Mouse (Mus musculus): ENCODE data around the gene Hc.

The Hc gene

DNA sequence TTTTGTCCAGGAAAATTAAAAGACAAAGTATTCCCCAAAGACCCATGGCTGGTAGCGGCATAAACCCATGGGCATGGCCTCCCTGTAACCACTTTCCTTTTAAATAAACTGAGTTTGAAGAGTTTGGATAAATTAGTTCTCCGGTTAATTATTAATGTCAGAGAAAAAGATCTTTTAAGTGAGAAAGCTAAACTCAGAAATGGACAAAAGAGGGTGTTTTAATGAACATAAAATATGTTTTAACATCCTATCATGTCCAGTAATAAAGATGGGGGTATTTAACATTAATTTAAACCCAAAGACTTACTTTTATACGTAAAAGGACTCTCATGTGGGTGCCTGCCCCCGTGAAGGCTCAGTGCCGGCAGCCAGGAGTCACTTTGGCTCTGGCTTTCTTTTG lies at the start of gene Hc:
Gene Hc (minus strand): TSS at position 101 of the 400 bp plus-strand sequence.
- no peak for DNase-seq (ENCODE audit: low read depth, low spot score)

DNA sequence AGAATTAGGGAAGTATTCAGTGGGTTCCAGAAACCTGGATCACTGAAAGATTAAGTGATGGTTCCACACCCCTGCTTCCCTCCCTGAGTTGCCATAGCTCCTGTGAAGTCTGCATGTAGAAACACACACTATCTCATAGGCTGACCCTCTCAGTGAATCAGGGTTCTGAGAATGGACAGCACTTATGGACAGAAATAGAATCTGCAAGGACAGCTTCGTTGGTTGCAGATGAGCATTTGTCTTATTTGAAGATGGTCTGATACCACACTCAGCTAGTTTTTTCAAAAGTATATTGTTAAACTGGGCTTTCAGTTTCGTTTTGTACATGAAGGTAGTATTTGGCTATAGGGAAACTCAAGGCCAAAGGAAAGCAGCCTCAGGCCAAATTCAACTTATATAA lies 49.3 kb upstream of the Hc start:
- no peak for DNase-seq (ENCODE audit: low read depth, low spot score)

DNA sequence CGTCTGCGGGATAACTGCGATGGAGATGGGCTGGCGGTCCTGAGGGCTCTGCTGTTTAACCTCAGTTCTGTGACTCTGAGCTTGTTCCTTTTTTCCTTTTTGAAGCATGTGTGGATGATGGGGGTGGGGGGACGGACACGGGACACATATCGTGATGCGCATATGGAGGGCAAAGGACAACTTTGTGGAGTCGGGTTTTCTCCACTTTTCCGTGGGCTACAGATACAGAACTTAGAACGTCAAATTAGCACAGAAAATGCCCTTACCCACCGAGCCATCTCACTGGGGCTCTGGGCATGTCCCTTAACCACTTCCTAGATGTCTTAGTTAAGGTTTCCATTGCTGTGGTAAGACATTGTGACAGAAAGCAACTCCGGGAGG lies 48.7 kb upstream of the Hc start:
- DNase-seq (ENCODE audit: low read depth, low spot score): no peak

DNA sequence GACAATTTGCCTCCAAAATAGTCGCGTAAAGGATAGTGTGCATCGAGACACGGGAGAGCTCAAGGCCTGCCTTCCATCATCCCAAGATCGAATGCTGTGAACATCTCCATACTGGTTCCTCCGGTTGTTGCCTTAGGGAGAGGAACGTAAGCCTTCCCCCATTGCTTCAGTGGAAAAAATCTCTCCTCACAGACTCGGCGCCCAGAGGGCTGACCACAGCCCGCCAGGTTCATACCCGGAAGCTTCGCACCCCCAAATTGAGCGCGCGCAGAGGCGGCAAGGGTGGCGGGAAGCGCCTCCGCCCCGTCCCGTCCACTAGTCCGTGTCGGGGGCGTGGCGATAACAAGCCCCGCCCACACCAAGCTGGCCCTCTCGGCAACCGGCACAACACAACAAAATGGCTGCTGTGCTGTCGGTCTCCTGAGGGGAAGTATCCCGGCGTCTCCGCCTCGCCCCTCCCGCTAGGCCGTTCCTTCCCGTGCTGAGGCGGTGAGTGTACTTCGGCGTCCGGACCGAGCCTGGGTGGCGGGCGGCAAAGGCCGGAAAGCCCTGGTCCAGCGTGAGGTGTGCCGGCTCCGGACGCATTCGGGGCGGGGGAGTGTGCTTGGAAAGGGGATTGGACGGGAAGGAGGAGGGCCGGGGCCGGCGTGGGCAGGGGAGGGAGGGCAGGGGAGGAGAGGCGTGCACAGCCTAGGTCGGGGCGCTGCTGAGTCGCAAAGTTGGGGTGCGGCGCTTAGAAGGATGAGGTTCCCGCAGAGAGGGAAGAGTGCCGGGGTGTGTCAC lies 48.1 kb upstream of the Hc start, which contains the start of gene Cntrl:
Gene Cntrl (plus strand): TSS at position 352 of the 783 bp plus-strand sequence.
- DNase-seq (ENCODE audit: low read depth, low spot score): peak; percentile 93

DNA sequence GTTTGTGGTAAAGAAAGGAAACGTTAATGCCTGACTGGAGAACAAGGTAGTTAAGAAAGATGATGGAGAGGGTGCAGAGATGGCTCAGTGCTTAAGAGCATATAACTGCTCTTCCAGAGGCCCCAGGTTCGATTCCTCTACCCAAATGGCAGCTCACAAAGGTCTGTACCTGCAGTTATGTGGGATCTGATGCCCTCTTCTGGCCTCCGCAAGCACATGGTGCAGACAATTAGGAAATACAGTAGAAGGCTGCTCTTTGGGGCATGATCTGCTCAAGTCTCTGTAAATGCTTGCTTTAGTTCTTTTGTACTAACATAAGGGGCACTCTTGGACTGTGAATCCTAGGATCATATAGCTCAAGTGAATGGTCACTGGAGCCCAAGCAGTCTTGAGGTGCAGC lies 47.5 kb upstream of the Hc start:
- peak; percentile 83 for DNase-seq (ENCODE audit: low read depth, low spot score)

DNA sequence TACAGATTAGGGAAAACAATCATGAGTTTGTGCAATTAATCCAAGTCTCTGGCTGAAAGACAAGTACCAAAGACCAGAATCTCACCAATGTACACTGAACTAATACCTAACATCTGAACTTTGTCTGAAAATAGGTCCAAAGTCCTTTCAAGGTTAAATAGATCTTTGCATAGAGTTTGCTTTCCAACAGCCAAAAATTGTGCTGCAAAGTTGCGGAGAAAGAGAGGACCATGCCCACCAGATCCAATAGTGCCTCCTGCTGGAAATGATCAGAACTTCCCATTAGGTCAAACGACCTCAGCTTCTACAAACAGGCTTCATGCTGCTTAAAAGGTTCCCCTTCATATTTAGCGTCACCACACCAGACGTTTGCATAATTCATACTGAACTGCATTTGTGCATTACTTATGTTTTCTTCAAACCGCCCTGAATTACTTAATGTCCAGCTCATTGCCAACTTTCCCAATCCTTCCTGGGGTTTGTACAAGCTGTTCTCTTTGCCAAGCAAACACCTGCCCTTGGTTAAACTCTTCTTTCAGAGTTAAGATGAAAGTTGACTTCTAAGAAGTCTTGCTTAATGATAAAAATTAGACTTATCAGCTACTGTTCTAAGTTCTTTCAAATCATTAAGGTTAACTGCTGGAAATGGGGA lies 46.9 kb upstream of the Hc start:
- DNase-seq (ENCODE audit: low read depth, low spot score): peak; percentile 37

DNA sequence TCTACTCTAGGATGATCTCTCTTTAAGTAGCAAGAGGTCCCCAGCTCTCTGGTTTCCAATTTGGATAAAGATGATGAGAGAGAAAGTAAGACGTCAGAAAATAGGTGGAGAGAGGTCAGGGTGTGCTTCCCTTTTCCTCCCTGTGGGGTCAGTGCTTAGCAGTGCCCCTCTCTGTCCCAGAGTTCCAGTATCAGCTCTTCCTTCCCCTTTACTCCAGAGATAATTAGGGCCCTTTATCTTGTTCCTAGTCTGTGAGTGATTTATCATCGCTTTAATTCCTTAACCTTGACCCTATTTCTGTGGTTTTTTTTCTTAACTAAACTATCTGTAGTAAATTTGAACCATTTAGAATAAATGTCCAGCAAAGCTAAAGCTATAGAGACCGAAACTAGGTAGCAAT lies 43.6 kb upstream of the Hc start:
- no peak for DNase-seq (ENCODE audit: low read depth, low spot score)

DNA sequence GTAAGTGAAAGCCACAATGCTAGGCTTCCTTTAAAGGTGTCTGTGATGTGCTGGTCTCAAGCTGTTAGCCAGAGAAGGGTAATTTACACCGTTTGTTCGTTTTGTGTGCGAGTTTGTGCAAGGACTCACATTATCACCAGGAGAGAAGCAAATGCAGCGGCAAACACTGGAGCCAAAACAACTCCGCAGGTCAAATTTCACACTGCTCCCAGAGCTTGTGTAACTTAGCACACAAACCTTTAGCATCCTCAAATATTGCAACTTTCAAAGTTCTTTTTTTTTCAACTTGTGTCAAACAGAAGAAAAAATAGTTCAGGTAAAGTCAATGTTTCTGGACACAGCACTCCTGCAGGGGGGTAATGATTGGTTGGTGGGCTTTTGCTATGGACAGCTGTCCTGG lies 42.3 kb upstream of the Hc start:
- no peak for DNase-seq (ENCODE audit: low read depth, low spot score)

DNA sequence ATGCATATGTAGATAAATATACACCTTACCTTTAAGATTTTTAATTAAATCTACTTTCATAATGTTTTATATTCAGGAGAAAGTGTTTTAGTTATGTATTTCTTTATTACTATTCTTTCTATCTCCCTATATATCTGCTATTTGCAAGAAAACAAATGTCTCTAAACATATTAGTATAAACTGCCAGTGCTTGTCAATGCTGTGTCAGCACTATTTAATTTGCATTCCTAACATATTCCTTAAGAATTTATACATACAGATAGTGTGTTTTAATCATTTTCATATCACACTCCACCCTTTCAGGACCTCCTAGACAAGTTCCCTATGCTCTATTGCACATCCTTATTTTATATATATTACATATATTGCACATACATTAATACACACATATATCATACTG lies 41.5 kb upstream of the Hc start:
- DNase-seq (ENCODE audit: low read depth, low spot score): no peak

DNA sequence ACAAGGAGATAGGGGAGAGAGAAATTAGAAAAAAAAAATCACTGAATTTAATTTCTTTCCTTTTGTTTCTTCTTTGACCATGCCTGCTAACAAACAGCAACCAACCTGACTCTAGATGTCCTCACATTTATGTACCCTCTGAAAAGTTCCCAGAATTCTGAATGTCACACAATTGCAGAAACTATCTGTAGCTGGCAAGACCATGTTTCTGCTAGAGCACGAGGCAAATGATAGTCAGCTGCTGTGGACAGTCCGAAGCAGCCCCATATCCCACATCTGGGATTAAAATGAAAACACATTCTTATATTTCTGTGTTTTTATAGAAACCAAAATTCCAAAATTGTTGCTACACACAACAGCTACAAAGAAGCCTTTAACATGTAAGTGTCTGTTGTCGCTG lies 40.2 kb upstream of the Hc start, which contains the start of gene AI182371:
Gene AI182371 (minus strand): TSS at position 101 of the 400 bp plus-strand sequence.
- DNase-seq (ENCODE audit: low read depth, low spot score): no peak

DNA sequence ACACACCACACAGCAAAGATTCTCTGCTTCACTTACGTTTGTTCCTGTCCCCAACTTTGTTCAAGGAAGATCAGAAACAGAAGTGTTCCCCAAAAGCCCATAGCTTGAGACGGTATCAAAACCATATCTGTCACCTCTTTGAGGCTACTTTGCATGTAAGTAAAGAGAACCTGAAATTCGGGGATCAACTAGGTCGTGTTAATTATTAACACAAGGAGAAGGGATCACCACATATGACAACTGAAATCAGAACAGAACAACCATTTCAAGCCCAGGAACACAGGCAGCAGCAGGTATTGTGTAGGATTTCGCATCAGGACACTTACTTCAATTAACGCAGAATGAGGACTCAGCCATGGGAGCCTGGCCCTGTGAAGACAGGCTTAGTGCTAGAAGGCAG lies 39.3 kb upstream of the Hc start:
- DNase-seq (ENCODE audit: low read depth, low spot score): no peak

DNA sequence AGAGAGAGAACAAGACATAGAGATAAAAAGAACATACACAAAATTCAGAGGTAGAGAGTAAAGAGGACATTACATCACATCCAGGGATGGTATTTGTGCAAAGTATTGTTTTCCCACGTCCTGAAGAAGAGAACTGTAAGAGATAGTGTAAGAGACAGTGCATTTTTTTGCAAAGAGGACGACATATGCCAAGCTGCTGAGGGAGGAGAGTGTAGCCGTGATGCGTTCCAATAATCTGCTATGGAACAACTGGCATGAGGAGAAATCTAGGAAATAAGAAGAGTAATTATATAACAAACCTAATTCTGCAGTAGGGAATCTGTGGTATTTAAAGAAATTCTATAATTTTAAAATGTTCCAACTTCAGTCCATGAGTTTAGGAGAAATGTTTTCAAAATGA lies 26.2 kb upstream of the Hc start:
- peak; percentile 70 for DNase-seq (ENCODE audit: low read depth, low spot score)

DNA sequence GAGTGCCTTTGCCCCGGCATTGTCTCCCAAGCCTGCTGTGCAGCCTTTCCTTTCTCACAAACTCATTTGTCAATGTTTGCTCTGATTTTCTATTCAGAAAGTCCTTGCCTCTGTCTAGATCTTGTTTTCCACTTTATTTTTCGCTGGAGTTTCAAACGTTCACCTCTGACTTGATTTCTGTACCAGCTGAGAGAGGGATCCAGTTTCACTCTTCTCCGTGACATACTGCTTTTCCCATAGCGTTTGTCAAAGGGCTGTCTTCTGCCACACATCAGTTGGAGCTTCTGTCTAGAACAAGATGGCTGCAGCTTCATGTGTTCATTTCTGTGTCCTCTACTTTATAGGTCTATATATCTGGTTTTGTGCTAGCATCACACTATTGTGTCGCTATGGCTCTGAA lies 17.9 kb upstream of the Hc start:
- no peak for DNase-seq (ENCODE audit: low read depth, low spot score)

DNA sequence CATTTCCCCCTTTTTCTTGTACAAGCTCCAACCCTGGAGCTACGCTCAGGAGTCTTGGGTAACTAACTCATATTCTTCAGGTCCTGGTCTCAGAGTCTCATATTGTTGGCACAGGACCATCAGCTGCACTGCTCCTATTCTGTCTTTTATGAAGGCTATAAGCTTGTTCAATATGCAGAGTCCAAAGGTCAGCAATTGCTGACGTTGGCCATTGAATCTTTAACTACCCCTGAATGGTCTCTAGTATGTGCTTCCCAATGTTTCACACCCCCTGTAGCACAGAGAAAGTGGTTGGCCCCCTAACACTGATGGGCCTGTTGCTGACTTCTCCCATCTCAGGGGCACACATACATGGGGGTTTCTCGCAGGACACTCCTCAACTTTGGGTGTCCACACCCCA lies 13.1 kb upstream of the Hc start:
- DNase-seq (ENCODE audit: low read depth, low spot score): no peak

DNA sequence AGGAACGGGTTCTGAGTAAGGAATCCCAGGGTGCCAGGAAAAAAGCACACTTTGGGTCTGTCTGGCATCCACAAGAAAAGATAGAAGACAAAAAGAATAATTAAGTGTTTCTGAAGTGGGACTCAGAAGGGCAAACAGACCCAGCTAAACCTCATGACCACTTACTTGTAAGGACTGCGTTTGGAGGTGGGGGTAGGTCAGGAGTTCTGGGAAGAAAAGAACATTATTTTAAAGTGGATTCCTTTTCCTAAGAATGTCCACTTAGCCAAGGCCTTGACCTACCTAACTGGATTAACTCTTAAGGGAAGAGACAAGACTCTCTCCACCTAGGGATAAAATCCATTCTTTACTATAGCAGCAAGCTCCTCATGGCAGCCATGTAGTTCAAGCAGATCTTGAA lies 11.3 kb upstream of the Hc start:
- no peak for DNase-seq (ENCODE audit: low read depth, low spot score)

DNA sequence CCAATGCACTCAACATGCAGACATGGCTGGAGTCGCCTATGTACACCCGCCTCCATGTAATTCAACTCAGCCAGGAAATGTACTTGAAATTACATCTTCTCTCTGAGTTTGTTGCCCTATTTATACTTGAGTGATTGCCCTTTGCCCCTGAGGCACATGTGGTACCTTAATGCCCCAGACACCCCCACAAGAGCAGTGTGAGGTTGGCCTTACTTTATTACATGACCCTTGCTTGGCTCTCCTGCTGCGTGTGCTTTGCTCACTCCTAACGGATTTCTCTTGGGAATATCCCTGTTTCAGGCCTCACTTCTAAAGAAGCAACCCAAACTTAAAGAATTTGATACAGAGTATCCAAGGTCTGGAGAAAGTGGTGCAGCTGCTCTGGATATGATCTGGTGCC lies 9.0 kb upstream of the Hc start:
- no peak for DNase-seq (ENCODE audit: low read depth, low spot score)

DNA sequence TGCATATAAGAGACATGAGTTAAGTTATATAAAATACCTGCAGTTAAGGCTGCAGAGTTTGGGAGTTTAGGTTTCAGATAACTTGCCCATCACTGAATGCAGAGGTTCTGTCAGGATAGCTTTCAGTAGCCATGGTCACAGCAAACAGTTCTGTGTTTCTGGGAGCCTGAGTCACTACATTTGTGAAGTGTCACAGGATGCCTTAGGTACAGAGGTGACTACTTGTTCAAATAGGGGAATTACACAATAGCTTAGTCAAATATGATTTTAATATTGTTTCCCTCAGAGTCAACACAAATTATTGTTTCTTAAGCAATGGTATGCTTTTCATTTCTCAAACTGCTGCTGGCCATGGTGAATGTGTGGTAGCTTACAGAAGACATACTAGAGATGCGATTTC lies 7.9 kb upstream of the Hc start:
- no peak for DNase-seq (ENCODE audit: low read depth, low spot score)

DNA sequence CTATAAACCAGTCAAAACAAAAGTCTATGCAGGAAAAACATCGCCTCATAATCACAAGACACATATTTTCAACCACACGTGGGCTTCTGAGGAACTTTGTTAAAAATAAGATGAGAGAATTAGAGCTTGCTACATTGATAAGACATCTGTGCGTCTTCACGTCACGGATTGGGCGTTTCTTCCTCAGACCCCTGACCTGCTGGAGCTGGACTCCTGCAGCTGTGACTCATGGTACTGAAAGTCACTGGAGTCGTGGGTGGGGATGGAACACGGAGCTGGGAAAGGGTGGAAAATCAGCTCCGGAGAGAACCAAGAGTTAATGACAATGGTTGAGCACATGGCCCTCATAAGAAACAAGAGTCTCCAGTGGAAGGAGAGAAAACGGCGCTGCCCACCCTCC lies 5.9 kb upstream of the Hc start:
- no peak for DNase-seq (ENCODE audit: low read depth, low spot score)

DNA sequence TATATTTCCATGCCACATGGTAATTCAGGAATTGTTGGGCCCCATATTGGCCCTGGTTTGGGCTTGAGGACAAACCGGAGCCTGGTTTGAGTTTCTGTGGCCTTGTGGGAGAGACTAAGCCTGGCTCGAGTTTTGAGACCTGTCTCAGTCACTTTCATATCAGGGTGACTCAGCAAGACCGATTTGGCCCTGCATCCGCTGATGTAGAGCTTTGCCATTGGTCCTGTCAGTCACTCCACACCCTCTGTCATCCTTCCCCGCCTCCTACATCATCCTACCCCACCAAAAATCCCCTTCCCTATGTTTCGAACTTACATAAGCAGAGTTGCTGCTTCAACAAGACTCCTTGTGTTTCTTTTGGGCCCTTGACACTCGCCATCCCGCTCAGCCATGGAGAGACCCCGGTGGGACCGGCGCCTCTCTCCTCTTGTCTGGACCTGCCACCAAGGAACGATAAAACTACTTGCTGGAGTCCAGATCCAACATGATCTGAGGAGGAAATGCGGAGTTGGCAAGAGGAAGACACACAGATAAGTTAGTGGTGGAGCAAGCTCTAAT lies 5.4 kb upstream of the Hc start:
- DNase-seq (ENCODE audit: low read depth, low spot score): no peak

DNA sequence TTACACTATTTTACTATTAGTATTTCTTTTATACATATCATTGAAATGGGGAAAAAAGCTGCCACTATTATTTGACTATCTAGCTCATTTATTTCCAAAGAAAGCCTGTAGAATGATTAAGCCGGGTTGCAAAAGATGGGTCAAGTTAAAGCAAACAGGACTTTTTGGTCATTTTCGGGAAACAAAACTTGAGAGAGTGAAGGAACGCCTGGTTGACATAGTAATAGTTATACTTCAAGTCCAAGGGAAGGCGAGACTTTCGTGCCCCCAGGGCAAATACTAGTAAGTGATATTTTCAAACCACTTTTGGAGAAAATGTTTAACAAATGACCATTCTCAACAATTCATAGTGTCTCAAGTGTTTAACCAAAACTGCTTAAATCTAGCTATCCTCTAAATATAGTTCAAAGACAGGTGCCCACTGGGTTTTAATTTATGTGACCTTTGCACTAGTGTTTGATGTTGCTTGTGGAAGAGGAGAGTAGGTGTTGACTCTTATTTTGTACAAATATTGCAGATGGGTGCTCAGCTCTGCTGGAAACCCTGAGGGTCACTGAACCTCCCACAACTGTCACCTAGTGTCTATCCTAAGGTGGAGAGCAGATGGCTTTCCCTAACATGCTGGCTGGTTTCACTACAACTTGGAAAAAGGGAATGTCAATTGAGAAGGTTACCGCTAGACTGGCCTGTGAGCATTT lies 2.2 kb upstream of the Hc start:
- no peak for DNase-seq (ENCODE audit: low read depth, low spot score)

DNA sequence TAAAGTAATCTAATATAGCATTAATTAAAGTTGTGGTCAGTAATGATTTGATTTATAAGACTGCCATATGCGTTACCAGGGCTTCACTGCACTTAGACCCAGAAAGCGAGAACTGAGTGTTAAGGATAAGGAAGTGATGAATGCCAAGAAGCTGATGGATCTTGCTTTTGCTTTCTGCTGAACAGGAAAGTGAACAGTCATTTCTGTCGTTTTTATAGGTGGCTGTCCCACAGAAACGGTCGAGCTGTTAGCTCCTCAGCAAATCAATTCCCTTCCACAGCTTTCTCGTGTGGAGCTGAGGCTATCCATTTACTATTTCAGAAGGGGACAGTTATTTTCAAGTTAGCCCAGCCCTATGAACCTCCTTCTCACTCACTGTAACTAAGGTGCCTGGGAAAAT lies 341 bp downstream of the Hc start:
- no peak for DNase-seq (ENCODE audit: low read depth, low spot score)

DNA sequence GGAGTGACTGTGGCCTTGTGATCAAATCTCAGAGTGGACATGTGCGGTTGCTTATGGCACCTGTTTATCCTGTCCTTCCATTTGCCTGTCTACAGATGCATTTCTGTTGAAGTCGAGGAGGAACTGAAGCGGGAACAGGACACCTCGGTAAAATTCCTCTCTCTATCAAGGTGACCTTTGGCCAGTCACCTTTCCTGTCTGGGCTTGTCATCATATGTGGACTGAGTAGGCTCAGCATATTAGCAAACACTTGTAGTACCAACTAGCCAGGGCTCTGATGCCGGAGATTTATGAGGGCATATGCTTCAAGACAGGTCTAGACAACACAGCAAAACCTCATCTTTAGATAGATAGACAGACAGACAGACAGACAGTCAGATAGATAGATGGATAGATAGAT lies 982 bp downstream of the Hc start:
- DNase-seq (ENCODE audit: low read depth, low spot score): no peak

DNA sequence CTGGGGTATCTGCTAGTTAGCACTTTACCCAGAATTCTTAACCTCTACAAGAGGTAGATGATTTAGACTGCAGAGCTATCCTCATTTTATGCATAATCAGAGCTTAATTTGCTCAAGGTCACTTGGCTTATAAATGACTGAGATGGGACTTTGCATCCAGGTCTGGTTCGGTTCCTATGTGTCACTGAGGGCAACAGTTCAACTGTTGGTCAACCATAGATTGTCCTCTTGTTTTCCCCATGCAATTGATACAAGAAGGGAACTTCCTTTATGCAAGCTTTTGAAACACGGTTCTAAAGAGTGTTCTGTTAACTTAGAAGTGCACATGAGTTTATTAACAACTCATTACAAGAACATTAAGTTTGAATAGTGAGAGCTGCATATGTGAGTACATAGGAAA lies 2.9 kb downstream of the Hc start:
- no peak for DNase-seq (ENCODE audit: low read depth, low spot score)
